Mouse (Mus musculus) layer of hippocampus, postnatal 36 days (tissue): Measurements from ENCODE around the gene Gm4450. TPM values are rescaled to one million over a fixed set of nuclear protein-coding genes. Genes with fewer than 3 reads are reported as not detected.
A peak's percentile ranks its signal among the peaks of the same experiment; 100 is the strongest.
"Not testable (repeated sequence)": the region's sequence is repeated elsewhere in the genome, so short reads cannot be mapped to it uniquely, and the experiment has no call there.

Source experiments
- DNase-seq, 2 experiments: peaks; one replicate each; pipeline ENCODE4 v3.0.0; 2022
- total RNA-seq, 2 experiments: library from RNA; stranded (reverse); gene quantifications; 2 replicates each; pipeline ENCODE4 v1.2.3; 2021

Gm4450 gene
- total RNA-seq: not detected

DNA sequence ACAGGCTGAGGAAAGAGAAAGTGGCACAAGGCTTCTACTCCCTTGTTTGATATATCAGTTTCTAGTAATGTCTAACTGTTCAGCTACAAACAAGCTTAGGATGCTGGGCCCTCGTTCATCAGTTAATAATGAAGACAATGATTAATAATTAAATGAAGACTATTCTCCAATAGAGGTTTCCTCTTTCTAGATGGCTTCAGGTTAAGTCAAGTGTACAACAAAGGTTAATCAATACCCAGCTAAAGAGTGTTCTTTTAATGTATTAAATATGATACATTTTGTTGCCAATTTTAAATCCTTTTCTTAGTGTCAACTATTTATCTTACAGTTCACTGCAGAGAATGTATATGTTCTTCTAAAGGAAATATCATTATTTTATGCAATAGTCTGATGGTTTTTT is at the start of gene Gm4450:
Gene Gm4450, minus strand, starts transcription at position 101 of the 400 bp plus-strand sequence.
- not testable (repeated sequence) for DNase-seq

DNA sequence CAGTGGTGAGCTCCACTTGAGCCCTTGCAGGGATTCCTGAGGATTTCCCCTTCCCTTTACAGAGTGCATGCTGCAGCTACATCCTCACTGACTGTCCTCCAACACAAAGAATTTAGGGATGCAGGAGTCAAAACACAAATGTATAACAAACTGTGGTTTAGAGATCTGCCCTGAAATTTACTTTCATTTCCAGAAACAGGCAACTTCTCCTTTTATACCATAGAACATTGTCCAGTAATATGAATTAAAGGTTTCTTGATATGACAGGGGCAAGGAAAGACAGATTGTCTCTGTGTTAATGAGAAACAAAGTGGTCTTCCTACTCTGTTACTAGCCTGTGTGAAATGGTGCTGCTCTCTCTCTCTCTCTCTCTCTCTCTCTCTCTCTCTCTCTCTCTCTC is 40.5 kb upstream of the Gm4450 start:
- not testable (repeated sequence) for DNase-seq

DNA sequence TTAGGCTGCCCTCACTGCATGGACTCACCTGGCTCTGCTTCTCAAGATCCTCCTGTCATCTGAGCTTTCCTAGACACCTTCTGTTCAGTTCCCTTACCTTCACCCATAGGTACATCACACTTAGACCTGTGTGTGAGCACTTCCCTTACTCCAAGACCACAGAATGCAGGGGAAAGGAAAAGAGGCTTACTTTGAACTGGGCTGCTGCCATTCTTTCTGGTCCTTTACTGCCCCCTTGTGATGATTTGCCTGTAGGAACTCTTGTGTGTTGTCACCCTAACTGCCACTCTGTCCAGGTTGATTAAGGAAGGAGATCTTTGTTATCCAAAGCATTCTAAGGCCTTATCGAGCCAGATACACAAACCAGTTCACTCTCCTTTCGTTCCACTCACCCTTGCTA is 39.8 kb upstream of the Gm4450 start:
- DNase-seq: not testable (repeated sequence)

DNA sequence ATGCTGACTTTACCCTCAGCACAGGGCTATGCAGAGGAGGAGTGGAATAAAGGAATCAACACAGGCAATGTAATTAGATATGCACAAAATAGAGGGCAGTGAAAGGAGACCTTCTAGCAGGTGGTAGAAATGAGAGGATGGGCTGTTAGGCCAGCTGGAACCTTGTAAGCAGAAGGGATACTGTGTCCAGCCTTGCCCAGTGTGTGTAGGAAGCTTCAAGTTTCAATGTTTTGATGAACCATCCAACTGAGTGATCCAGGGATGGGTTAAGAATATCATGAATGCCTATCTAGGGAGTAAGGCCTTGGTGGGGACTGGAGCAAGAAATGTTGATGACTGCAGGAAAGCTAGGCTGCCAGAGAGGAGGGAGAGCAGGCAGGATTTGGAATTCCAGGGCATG is 38.1 kb upstream of the Gm4450 start:
- DNase-seq: not testable (repeated sequence)

DNA sequence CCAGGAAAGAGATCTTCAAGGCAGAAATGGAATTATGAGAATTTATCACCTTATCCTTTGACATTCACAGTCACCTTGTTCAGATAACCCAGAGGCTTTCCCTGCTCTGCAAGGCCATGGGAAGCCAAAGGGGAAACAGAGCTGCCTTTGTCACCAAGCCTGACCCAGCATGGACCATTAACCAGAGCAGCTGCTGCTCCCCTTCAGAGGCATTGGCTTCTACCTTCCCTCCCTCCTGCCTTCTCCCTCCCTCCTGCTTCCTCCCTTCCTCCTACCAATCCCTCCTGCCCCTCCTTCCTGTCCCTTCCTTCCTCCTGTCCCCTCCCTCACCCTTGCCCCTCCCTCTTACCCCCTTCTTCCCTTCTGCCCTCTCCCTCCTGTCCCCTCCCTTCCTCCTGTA is 37.3 kb upstream of the Gm4450 start:
- DNase-seq: not testable (repeated sequence)

DNA sequence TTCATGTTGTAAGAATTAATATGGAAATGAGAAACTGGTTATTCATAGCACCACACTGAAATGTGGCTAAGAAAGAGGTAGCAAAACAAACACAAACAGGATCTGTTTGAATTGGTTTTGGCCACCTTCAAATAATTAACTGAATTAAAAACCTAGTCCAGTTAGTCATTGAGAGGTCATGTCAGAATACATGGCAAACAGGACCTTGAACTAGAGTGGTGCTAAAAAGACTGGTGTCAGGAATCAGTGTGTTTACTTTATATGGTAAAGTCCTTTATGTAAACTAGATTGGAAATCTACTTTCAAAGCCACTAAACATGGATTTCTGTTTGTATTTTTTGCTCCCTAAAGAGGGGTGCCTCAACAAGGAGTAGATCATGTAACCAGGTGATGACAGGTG is 14.6 kb upstream of the Gm4450 start:
- DNase-seq: not testable (repeated sequence)

DNA sequence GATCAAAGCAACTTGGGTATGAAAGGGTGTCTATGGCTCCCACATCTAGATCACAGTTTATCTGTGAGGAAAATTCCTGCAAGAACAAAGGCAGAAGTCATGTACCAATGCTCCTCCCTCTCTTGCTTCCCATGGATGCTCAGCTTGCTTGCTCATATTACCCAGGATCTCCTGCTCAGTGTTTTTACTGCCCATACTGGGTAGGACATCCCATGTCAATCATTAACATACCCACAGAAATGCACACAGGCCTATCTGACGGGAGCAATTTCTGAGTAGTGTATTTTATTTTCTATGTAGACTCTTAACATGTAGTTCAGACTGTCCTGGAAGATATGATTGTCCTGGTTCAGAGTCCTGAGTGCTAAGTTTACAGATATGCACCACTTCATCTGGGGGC is 14.1 kb upstream of the Gm4450 start:
- DNase-seq: not testable (repeated sequence)

DNA sequence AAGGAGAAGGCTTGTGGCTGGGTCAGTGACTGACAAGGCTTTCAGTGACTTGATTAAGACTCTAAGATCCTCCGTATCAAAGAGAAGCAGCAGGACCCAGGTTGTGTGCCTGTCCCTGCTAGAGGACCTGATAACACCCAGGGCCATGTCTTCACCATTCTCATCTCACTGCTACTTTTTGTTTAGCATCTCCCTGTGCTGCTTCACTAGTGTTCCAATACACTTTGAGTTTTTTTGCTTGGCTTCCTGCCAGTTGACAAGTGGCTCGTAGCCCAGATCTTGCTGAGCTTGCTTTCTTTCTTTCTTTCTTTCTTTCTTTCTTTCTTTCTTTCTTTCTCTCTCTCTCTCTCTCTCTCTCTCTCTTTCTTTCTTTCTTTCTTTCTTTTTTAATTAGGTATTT is 12.4 kb upstream of the Gm4450 start:
- DNase-seq: not testable (repeated sequence)

DNA sequence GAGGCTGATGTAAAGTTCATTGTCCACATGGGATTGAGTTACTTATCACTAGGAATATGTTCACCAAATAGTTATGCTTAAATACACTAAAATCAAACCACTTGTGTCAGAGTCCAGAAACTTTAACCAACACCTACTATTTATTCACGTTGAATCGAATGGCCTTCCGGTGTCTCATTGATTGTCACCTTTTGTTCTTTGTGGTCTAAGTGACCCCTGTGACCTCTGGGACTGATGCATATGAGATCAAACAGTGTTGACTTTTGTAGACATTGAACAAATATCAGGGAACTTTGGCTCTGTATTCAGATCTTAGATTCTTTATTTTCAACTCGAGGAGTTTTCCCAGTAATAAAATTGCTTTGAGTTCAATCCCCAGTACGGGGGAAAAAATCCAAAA is 3.1 kb downstream of the Gm4450 start:
- not testable (repeated sequence) for DNase-seq

DNA sequence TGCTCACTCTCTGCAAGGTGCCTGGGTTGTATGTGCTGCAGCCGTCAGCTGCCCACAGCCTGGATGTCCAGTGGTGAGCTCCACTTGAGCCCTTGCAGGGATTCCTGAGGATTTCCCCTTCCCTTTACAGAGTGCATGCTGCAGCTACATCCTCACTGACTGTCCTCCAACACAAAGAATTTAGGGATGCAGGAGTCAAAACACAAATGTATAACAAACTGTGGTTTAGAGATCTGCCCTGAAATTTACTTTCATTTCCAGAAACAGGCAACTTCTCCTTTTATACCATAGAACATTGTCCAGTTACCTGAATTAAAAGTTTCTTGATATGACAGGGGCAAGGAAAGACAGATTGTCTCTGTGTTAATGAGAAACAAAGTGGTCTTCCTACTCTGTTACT is 13.0 kb downstream of the Gm4450 start:
- not testable (repeated sequence) for DNase-seq

DNA sequence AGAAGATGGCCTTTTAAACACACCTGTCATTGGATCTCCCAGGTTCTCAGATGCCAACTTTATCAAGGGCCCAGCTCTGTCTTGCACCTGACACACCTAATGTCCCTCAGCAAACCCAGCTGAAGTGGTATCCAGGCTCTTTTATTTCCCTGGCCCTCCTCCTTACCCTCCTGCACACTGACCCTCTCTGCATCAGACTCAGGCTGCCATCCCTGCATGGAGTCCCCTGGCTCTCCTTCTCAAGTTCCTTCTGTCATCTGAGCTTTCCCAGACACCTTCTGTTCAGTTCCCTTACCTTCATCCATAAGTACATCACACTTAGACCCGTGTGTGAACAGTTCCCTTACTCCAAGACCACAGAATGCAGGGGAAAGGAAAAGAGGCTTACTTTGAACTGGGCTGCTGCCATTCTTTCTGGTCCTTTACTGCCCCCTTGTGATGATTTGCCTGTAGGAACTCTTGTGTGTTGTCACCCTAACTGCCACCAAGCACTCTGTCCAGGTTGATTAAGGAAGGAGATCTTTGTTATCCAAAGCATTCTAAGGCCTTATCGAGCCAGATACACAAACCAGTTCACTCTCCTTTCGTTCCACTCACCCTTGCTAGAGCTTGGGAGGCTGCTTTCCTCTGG is 13.7 kb downstream of the Gm4450 start:
- not testable (repeated sequence) for DNase-seq

DNA sequence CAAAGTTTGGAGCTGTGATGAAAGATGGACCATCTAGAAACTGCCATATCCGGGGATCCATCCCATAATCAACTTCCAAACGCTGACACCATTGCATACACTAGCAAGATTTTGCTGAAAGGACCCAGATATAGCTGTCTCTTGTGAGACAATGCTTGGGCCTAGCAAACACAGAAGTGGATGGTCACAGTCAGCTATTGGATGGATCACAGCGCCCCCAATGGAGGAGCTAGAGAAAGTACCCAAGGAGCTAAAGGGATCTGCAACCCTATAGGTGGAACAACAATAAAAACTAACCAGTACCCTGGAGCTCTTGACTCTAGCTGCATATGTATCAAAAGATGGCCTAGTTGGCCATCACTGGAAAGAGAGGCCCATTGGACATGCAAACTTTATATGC is 14.7 kb downstream of the Gm4450 start:
- DNase-seq: not testable (repeated sequence)

DNA sequence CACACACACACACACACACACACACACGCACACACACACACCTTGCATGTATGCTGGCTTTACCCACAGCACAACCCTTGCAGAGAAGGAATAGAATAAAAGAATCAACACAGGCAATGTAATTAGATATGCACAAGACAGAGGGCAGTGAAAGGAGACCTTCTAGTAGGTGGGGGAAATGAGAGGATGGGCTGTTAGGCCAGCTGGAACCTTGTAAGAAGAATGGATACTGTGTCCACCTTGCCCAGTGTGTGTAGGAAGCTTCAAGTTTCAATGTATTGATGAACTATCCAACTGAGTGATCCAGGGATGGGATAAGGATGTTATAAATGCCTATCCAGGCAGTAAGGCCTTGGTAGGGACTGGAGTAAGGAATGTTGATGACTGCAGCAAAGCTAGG is 21.9 kb downstream of the Gm4450 start:
- DNase-seq: no peak

DNA sequence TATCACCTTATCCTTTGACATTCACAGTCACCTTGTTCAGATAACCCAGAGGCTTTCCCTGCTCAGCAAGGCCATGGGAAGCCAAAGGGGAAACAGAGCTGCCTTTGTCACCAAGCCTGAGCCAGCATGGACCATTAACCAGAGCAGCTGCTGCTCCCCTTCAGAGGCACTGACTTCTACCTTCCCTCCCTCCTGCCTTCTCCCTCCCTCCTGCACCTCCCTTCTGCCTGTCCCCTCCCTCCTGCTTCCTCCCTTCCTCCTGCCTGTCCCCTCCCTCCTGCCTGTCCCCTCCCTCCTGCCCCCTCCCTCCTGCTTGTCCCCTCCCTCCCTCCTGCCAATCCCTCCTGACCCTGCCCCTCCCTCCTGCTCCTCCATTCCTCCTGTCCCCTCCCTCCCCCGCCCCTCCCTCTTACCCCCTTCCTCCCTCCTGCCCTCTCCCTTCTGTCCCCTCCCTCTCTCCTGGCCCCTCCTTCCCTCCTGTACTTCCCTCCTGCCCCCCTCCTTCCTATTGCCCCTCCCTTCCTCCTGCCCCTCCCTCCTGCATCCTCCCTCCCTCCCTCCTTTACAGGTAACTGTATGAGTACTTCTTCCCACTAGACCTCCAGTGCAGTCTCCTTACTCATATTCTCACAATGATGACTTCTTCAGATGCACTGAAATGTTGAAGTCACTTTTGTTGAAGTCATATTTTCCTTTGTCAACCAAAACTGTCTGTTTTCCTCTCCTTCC is 22.7 kb downstream of the Gm4450 start:
- no peak for DNase-seq

DNA sequence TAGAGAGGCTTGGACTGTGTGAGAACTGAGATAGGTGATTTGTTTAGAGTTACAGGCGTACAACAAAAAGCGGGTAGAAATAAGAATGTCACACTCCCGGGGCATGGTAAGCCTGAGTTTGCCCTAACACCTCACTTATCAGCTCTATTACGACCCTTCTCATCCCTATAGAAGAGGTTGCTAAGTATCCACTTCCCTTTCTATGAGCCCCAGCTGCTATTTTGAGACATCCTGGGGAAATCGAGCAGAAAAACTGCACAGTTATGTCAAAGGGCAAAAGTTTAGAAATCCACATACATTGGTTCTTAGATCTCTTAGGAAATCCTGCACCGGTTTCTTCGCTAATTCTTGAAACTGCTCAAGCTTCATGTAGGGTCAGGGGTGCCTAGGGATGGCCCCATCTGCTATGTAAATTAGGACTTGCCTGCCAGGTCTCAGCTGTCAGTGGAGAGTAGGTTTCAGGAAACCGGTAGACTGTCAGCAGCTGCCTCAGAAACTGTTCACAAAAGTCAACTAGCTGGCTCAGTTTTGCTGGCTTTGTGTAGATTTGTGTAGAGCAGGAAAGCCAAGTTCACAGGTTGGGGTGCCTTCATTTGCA is 27.9 kb downstream of the Gm4450 start:
- DNase-seq: no peak

DNA sequence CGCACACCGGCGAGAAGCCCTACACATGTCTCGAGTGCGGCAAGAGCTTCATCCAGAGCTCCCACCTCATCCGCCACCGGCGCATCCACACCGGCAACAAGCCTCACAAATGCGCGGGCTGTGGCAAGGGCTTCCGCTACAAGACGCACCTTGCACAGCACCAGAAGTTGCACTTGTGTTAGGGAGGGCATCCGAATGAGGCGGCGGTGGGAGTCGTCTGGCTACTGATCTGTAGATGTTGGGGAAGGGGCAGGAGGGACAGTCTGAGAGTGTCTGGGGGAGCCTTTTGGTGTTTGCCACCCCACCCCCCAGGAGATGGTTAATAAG is 28.5 kb downstream of the Gm4450 start:
- DNase-seq: no peak

DNA sequence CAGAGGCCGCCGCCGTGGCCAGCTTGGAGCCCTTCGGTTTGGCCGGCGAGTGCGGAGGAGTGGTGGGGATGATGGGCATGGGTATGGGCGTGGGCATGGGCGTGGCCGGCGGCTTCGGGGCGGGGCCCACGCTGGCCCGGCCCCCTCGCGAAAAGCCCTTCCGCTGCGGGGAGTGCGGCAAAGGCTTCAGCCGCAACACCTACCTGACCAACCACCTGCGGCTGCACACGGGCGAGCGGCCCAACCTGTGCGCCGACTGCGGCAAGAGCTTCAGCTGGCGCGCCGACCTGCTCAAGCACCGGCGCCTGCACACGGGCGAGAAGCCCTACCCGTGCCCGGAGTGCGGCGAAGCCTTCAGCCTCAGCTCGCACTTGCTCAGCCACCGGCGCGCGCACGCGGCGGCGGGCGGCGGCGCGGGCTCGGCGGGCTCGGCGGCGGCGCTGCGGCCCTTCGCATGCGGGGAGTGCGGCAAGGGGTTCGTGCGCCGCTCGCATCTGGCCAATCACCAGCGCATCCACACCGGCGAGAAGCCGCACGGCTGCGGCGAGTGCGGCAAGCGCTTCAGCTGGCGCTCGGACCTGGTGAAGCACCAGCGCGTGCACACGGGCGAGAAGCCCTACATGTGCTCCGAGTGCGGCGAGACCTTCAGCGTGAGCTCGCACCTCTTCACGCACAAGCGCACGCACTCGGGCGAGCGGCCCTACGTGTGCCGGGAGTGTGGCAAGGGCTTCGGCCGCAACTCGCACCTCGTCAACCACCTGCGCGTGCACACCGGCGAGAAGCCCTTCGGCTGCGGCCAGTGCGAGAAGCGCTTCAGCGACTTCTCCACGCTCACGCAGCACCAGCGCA is 29.1 kb downstream of the Gm4450 start:
- peak; percentile 86 to 87 for DNase-seq

DNA sequence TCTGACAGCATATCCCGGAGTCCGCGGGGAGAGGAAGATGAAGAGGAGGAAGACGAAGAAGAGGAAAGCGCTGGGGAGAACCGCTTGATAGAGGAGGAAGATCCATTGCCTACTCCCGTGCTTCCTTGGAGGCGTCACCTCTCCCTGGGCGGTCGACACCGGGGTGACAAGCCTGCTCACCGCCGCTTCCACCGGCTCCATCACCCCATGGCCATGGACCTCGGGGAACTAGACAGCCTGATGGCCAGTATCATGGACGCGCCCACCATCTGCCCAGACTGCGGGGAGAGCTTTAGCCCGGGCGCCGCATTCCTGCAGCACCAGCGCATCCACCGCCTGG is 29.7 kb downstream of the Gm4450 start:
- no peak for DNase-seq

DNA sequence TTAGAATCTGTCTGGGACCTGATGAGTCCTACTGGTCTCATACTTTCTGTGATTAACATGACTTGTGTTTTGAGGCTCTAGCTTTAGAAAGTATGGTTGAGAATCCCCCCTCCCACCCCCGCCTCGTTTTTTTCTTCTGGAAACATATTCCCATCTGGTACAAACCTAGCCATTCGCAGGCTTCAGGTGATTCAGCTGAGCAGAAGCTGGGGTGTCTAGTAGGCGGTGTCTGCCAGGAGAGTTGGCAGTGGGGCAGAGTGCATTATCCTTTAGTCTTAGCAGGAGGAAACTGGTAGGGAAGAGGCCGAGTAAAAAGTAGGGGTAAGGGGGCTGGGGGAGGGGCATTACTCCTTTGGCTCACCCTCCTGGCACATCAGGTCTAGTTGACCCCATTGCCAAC is 30.2 kb downstream of the Gm4450 start:
- DNase-seq: no peak

DNA sequence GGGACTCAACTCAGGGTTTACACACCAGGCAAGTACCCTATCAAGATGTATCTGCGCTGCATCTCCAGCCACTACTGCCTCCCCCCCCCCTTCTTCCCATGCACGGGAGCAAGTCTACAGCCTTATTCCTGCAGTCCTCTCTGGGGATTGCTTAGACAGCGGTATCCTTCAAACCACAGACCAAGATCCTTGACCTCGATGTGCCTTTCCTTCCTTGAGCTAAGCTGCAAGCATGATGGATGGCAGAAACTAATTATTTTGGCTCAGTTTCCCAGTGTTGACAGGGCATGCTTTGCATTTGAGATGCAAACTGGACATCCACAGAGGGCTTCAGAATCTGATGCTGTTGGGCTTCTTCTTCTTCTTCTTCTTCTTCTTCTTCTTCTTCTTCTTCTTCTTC is 34.0 kb downstream of the Gm4450 start:
- no peak for DNase-seq

DNA sequence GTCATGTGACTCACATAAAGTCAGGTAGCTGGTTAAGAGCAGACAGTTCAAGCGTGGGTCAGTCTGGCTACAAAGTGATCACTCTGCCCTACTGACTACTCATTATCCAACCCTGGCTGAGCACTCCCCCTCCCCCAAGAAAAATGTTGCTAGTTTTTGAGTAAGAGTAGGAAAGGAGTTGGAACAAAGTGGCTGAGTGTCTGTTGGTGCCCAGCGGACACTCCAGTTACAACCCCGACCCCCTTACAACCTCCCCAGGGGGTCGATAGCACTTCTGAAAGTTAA is 37.2 kb downstream of the Gm4450 start:
- no peak for DNase-seq

DNA sequence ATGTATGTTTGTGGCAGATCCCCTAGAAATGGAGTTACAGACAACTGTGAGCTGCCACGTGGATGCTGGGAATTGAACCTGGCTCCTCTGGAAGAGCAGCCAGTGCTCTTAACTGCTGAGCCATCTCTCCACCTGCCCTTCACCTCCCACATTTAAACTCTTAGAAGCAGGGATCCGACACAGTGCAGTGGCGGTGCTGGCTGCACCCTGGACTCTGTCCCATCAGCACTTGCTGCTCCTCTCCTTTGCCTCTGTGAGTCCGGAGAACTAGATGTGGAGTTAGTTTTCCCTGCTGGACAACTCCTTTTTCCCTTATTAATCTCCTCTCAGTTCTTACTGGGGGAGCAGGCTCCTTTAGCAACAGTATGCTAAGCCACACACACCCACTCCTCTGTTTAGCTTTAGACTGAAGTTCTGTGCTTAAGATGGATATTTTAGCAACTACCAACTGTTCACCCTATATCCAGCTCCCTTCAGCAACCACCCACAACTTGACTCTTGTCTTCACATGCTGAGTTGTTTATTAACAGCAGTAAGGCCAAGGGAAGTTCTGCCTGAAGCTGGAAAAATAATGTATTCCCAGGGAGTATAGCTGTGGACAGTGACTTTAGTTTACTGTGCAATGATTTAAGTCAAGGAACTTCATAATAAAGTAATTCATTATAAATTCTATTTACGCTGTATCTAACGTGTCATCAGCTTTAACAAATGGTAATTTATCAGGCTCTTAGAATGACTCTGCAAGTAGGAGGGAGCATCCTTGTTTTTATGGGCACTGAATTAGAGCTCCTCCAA is 37.7 kb downstream of the Gm4450 start:
- no peak for DNase-seq

DNA sequence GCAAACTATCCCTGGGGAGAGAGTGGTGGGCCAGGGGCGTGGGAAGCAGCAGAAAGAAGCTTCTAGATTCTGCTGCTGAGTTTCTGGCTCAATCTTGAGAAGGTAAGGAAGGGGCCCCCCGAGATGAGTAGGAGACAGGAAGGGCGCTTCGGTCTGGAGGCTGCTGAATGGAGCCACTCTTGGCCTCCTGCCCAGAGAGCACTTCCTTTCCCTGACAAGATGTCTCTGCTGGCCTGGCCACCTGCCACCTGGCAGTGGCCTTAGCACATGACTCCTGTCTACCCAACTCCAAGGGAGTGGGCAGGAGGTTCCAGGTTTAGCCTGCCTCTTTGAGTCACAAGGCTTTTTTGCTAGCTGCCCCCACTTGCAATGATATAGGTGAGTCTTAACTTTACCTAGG is 39.6 kb downstream of the Gm4450 start:
- DNase-seq: peak; percentile 43 to 63
